In the genomic region with DNA sequence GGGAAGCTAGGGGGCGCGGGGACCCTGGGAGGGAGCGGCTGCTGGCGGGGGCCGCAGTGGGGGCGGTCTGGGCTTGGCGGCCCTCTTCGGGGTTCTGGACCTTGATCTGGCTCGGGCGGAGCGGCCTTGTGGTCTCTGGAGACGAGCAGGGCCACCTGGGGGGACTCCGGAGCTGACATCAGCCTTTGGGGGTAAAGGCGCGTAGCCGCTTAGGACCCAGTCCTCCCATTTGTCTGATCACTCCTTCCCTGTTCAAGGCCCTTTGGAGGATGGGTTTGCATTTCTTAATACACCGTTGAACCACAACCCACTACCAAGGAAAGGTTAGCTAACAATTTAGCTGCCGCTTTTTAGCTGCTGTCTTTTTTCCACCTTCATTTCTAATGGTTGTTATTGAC, we compare ENCODE assay signal across 8 mouse cellular contexts. TPM values are rescaled to one million over a fixed set of nuclear protein-coding genes. Genes with fewer than 3 reads are reported as not detected.
DNase-seq lines count a peak whose midpoint lies in the region; ATAC-seq and TF ChIP-seq lines count a peak whose summit lies in the region.

No protein-coding gene starts in this region.

- 23% methylated on average over 17 of the region's 18 CpGs for WGBS in heart, adult 2 months
- 14% methylated on average over 14 of the region's 18 CpGs for WGBS in liver, embryonic 12.5 days (ENCODE audit: insufficient replicate concordance)
- 17% methylated on average over 12 of the region's 18 CpGs for WGBS in stomach, postnatal 0 days

- H3K36me3 ChIP-seq in heart, adult 2 months (ENCODE audit: control insufficient read depth, insufficient read depth, low read length), result no peaks in the 10 kb centered on the region
- no peaks in the 10 kb centered on the region for H3K36me3 ChIP-seq in liver, embryonic 12.5 days
- no peaks in the 10 kb centered on the region for H3K36me3 ChIP-seq in stomach, postnatal 0 days (ENCODE audit: control insufficient read depth, insufficient read depth, low read length)

- no peaks in the 10 kb centered on the region for H3K27me3 ChIP-seq in heart, adult 2 months (ENCODE audit: control insufficient read depth, insufficient read depth, low read length)
- H3K27me3 ChIP-seq in liver, embryonic 12.5 days (replicated peaks), result peaks cover 2% of the 10 kb centered on the region; the same call in 1 of the 2 replicates
- H3K27me3 ChIP-seq in stomach, postnatal 0 days (ENCODE audit: control insufficient read depth, insufficient read depth, low read length), result no peaks in the 10 kb centered on the region

- TF ChIP-seq CTCF in heart, adult 2 months (IDR thresholded peaks at IDR 0.05), result no peak
- no peak for TF ChIP-seq CTCF in embryonic fibroblast, embryonic 13.5 days (IDR thresholded peaks at IDR 0.05; ENCODE audit: borderline replicate concordance, insufficient read depth, low read length)
- TF ChIP-seq CTCF in stomach, postnatal 0 days (IDR thresholded peaks at IDR 0.05; ENCODE audit: low read depth), result peak; percentile 31; the same call in 1 of the 2 replicates

- TF ChIP-seq EP300 in heart, adult 2 months (IDR thresholded peaks at IDR 0.05; ENCODE audit: insufficient read depth, low read depth, low read length), result no peak
- no peak for TF ChIP-seq EP300 in stomach, postnatal 0 days (optimal IDR thresholded peaks at IDR 0.05)

- peak; percentile 2 for ATAC-seq in CD4-positive, CD25-positive, alpha-beta regulatory T cell, adult 4 months
- peak; percentile 29 for ATAC-seq in liver, embryonic 12.5 days
- ATAC-seq in stomach, postnatal 0 days (ENCODE audit: low FRiP score, low TSS enrichment), result peak; percentile 29

- no peak for DNase-seq in heart, adult 2 months
- no peak for DNase-seq in heart, postnatal 25 days (ENCODE audit: low spot score)
- no peak for DNase-seq in stomach, postnatal 0 days (ENCODE audit: low spot score)
- no peak for DNase-seq in gastrocnemius, postnatal 14 days
- DNase-seq in right cerebral cortex, postnatal 10 days (ENCODE audit: low spot score in 2 of 2), result no peak

- peak overlapping the region; percentile 91 for H3K9ac ChIP-seq in heart, adult 2 months (ENCODE audit: low read depth, low read length)
- H3K9ac ChIP-seq in liver, embryonic 12.5 days, result peak overlapping the region; percentile 89
- peak overlapping the region; percentile 80 for H3K9ac ChIP-seq in stomach, postnatal 0 days (ENCODE audit: low read length)

- H3K4me3 ChIP-seq in heart, adult 2 months, result peak overlapping the region; percentile 72
- peak overlapping the region; percentile 71 for H3K4me3 ChIP-seq in embryonic fibroblast, embryonic 13.5 days (ENCODE audit: insufficient read depth, low read length)
- peak overlapping the region; percentile 76 for H3K4me3 ChIP-seq in liver, embryonic 12.5 days
- peak overlapping the region; percentile 67 for H3K4me3 ChIP-seq in stomach, postnatal 0 days (ENCODE audit: low read depth, low read length)

- H3K9me3 ChIP-seq in liver, embryonic 12.5 days (replicated peaks), result no peaks in the 10 kb centered on the region
- H3K9me3 ChIP-seq in stomach, postnatal 0 days (ENCODE audit: control insufficient read depth, low read length), result no peaks in the 10 kb centered on the region

- H3K27ac ChIP-seq in heart, adult 2 months, result peak overlapping the region; percentile 83
- no peak overlapping the region for H3K27ac ChIP-seq in embryonic fibroblast, embryonic 13.5 days (ENCODE audit: insufficient read depth, low read length)
- peak overlapping the region; percentile 83 for H3K27ac ChIP-seq in liver, embryonic 12.5 days
- H3K27ac ChIP-seq in stomach, postnatal 0 days (replicated peaks), result peak overlapping the region; percentile 89

- H3K79me2 ChIP-seq in heart, adult 2 months (replicated peaks; ENCODE audit: control insufficient read depth, insufficient read depth, low read length), result no peaks in the 10 kb centered on the region

- H3K4me2 ChIP-seq in liver, embryonic 12.5 days, result peak overlapping the region; percentile 66
- H3K4me2 ChIP-seq in stomach, postnatal 0 days (replicated peaks; ENCODE audit: low read depth), result peak overlapping the region; percentile 57

- intact Hi-C loops in heart, adult 2 months (cut with DNase I), result no loop called here
- intact Hi-C loops in heart, postnatal 25 days (cut with DNase I), result no loop called here
- intact Hi-C loops in gastrocnemius, postnatal 14 days (cut with DNase I; ENCODE audit: low total_unique reads), result no loop called here

- peaks cover 9% of the 10 kb centered on the region for H3K4me1 ChIP-seq in heart, adult 2 months (ENCODE audit: control insufficient read depth, insufficient read depth, low read length)
- no peaks in the 10 kb centered on the region for H3K4me1 ChIP-seq in embryonic fibroblast, embryonic 13.5 days (ENCODE audit: control insufficient read depth, insufficient read depth, low read length)
- H3K4me1 ChIP-seq in liver, embryonic 12.5 days, result peaks cover 20% of the 10 kb centered on the region
- H3K4me1 ChIP-seq in stomach, postnatal 0 days (replicated peaks; ENCODE audit: control insufficient read depth, insufficient read depth), result no peaks in the 10 kb centered on the region

- TF ChIP-seq POLR2A in heart, adult 2 months (IDR thresholded peaks at IDR 0.05; ENCODE audit: insufficient read depth, low read depth, low read length), result no peak
- no peak for TF ChIP-seq POLR2A in embryonic fibroblast, embryonic 13.5 days (IDR thresholded peaks at IDR 0.05; ENCODE audit: low read depth, low read length)

RNA-seq across cellular contexts. Expression of a gene that starts 0.4 kb away (rescaled TPM):
- 10 to 100 TPM; 19.0 to 21.2 TPM for total RNA-seq in heart, adult 2 months (2021)
- polyA plus RNA-seq in heart, adult 2 months (2012; rRNA removed), result 6.5 and 12.9 TPM in 2 replicates
- total RNA-seq in heart, postnatal 25 days (2021), result 10 to 100 TPM; 18.0 to 22.4 TPM
- polyA plus RNA-seq in CD4-positive, CD25-positive, alpha-beta regulatory T cell, adult 4 months (2017; shearing (Covaris generic)), result 10 to 100 TPM; 52.5 to 65.3 TPM
- 65.4 and 77.7 TPM in 2 replicates for polyA plus RNA-seq in embryonic fibroblast, embryonic 13.5 days (2011; ENCODE audit: insufficient read length, low read depth, missing spikeins)
- 56.7 and 56.8 TPM in 2 replicates for polyA plus RNA-seq in liver, embryonic 12.5 days (2016; fragmentation: Nextera tagmentation; extraction: Ambion mirVana)
- 112 and 115 TPM in 2 replicates for polyA plus RNA-seq in stomach, postnatal 0 days (2015; fragmentation: Nextera tagmentation; extraction: Ambion mirVana)
- total RNA-seq in gastrocnemius, postnatal 14 days (2021), result 10 to 100 TPM; 11.1 to 13.7 TPM
